Mouse (Mus musculus): Measurements from ENCODE around the gene Abl1. TPM values are rescaled to one million over a fixed set of nuclear protein-coding genes. Genes with fewer than 3 reads are reported as not detected.
"Not testable (repeated sequence)": the region's sequence is repeated elsewhere in the genome, so short reads cannot be mapped to it uniquely, and the experiment has no call there.

Abl1 gene
- polyA plus RNA-seq, 1 experiment from 2014 or later: 14.5 TPM

GRCm38 (mm10) chr2:31681051-31681707, 7.0 kb upstream of the Abl1 start:
- H3K9me3 ChIP-seq (ENCODE audit: control insufficient read depth, low read length); H3K4me3 ChIP-seq (ENCODE audit: low read depth, low read length); H3K27me3 ChIP-seq (ENCODE audit: control insufficient read depth, insufficient read depth, low read length); H3K4me2 ChIP-seq (ENCODE audit: low read depth, low read length); ATAC-seq (ENCODE audit: low read depth); H3K9ac ChIP-seq (replicated peaks; ENCODE audit: low read depth, low read length); H3K4me1 ChIP-seq (ENCODE audit: control insufficient read depth, insufficient read depth, low read length); H3K27ac ChIP-seq (ENCODE audit: low read depth, low read length): not testable (repeated sequence)
- WGBS: 88% methylated on average over 15 of the region's 15 CpGs
- H3K36me3 ChIP-seq (ENCODE audit: control insufficient read depth, insufficient read depth, low read length): peaks cover 37% of the 10 kb centered on the region

- Histone ChIP-seq H3K27ac (ENCODE audit: low read depth, low read length) (no peak overlapping the region), H3K9ac (replicated peaks; ENCODE audit: low read depth, low read length) (no peak overlapping the region), H3K9me3 (ENCODE audit: control insufficient read depth, low read length) (no peaks in the 10 kb centered on the region), H3K36me3 (ENCODE audit: control insufficient read depth, insufficient read depth, low read length) (peaks cover 31% of the 10 kb centered on the region; the same call in 1 of the 2 replicates), H3K4me2 (ENCODE audit: low read depth, low read length) (no peak overlapping the region), H3K4me3 (ENCODE audit: low read depth, low read length) (no peak overlapping the region), H3K4me1 (ENCODE audit: control insufficient read depth, insufficient read depth, low read length) (no peaks in the 10 kb centered on the region), H3K27me3 (ENCODE audit: control insufficient read depth, insufficient read depth, low read length) (no peaks in the 10 kb centered on the region)
- ATAC-seq (ENCODE audit: low read depth): no peak
- 86% methylated on average over 6 of the region's 6 CpGs for WGBS
These were observed 6.4 kb upstream of the Abl1 start for GRCm38 (mm10) chr2:31681731-31682235.

GRCm38 (mm10) chr2:31683666-31684065, 4.5 kb upstream of the Abl1 start:
- Histone ChIP-seq H3K9me3 (ENCODE audit: control insufficient read depth, low read length) (no peaks in the 10 kb centered on the region), H3K9ac (replicated peaks; ENCODE audit: low read depth, low read length) (no peak overlapping the region), H3K4me1 (ENCODE audit: control insufficient read depth, insufficient read depth, low read length) (no peaks in the 10 kb centered on the region), H3K27ac (ENCODE audit: low read depth, low read length) (no peak overlapping the region), H3K4me3 (ENCODE audit: low read depth, low read length) (no peak overlapping the region), H3K4me2 (ENCODE audit: low read depth, low read length) (no peak overlapping the region), H3K36me3 (ENCODE audit: control insufficient read depth, insufficient read depth, low read length) (0 out of 2 replicates have a peak, but pooled peaks cover 16% of the 10 kb centered on the region), H3K27me3 (ENCODE audit: control insufficient read depth, insufficient read depth, low read length) (no peaks in the 10 kb centered on the region)
- WGBS: 34% methylated on average over 2 of the region's 2 CpGs
- no peak for ATAC-seq (ENCODE audit: low read depth)

- peak overlapping the region; percentile 93 for H3K27ac ChIP-seq (ENCODE audit: low read depth, low read length)
- H3K9me3 ChIP-seq (ENCODE audit: control insufficient read depth, low read length): no peaks in the 10 kb centered on the region
- 0% methylated on average over 12 of the region's 12 CpGs for WGBS
- peak overlapping the region; percentile 91 for H3K4me2 ChIP-seq (ENCODE audit: low read depth, low read length)
- H3K27me3 ChIP-seq (ENCODE audit: control insufficient read depth, insufficient read depth, low read length): no peaks in the 10 kb centered on the region
- peak overlapping the region; percentile 86 for H3K9ac ChIP-seq (replicated peaks; ENCODE audit: low read depth, low read length)
- ATAC-seq (ENCODE audit: low read depth): no peak
- peak overlapping the region; percentile 82 for H3K4me3 ChIP-seq (ENCODE audit: low read depth, low read length)
- peaks cover 30% of the 10 kb centered on the region for H3K4me1 ChIP-seq (ENCODE audit: control insufficient read depth, insufficient read depth, low read length)
- H3K36me3 ChIP-seq (ENCODE audit: control insufficient read depth, insufficient read depth, low read length): no peaks in the 10 kb centered on the region
These were observed 869 bp downstream of the Abl1 start for GRCm38 (mm10) chr2:31689045-31689444.

GRCm38 (mm10) chr2:31690063-31690462, 1.9 kb downstream of the Abl1 start:
- H3K27me3 ChIP-seq (ENCODE audit: control insufficient read depth, insufficient read depth, low read length): no peaks in the 10 kb centered on the region
- peak overlapping the region; percentile 91 for H3K4me2 ChIP-seq (ENCODE audit: low read depth, low read length)
- 42% methylated on average over 3 of the region's 3 CpGs for WGBS
- no peak overlapping the region for H3K27ac ChIP-seq (ENCODE audit: low read depth, low read length)
- H3K9ac ChIP-seq (replicated peaks; ENCODE audit: low read depth, low read length): no peak overlapping the region
- H3K4me3 ChIP-seq (ENCODE audit: low read depth, low read length): peak overlapping the region; percentile 82
- no peaks in the 10 kb centered on the region for H3K36me3 ChIP-seq (ENCODE audit: control insufficient read depth, insufficient read depth, low read length)
- no peak for ATAC-seq (ENCODE audit: low read depth)
- H3K9me3 ChIP-seq (ENCODE audit: control insufficient read depth, low read length): no peaks in the 10 kb centered on the region
- peaks cover 30% of the 10 kb centered on the region for H3K4me1 ChIP-seq (ENCODE audit: control insufficient read depth, insufficient read depth, low read length)

GRCm38 (mm10) chr2:31698209-31698608, 10.0 kb downstream of the Abl1 start:
- H3K4me1 ChIP-seq (ENCODE audit: control insufficient read depth, insufficient read depth, low read length): no peaks in the 10 kb centered on the region
- no peak overlapping the region for H3K4me2 ChIP-seq (ENCODE audit: low read depth, low read length)
- H3K36me3 ChIP-seq (ENCODE audit: control insufficient read depth, insufficient read depth, low read length): no peaks in the 10 kb centered on the region
- H3K27ac ChIP-seq (ENCODE audit: low read depth, low read length): no peak overlapping the region
- H3K9ac ChIP-seq (replicated peaks; ENCODE audit: low read depth, low read length): no peak overlapping the region
- ATAC-seq (ENCODE audit: low read depth): no peak
- H3K4me3 ChIP-seq (ENCODE audit: low read depth, low read length): no peak overlapping the region
- no peaks in the 10 kb centered on the region for H3K27me3 ChIP-seq (ENCODE audit: control insufficient read depth, insufficient read depth, low read length)
- H3K9me3 ChIP-seq (ENCODE audit: control insufficient read depth, low read length): no peaks in the 10 kb centered on the region

- Histone ChIP-seq H3K4me3 (ENCODE audit: low read depth, low read length) (no peak overlapping the region), H3K27me3 (ENCODE audit: control insufficient read depth, insufficient read depth, low read length) (no peaks in the 10 kb centered on the region), H3K4me2 (ENCODE audit: low read depth, low read length) (no peak overlapping the region), H3K4me1 (ENCODE audit: control insufficient read depth, insufficient read depth, low read length) (no peaks in the 10 kb centered on the region), H3K36me3 (ENCODE audit: control insufficient read depth, insufficient read depth, low read length) (no peaks in the 10 kb centered on the region; the same call in 1 of the 2 replicates), H3K9me3 (ENCODE audit: control insufficient read depth, low read length) (no peaks in the 10 kb centered on the region), H3K27ac (ENCODE audit: low read depth, low read length) (no peak overlapping the region), H3K9ac (replicated peaks; ENCODE audit: low read depth, low read length) (no peak overlapping the region)
- ATAC-seq (ENCODE audit: low read depth): no peak
- WGBS: 51% methylated on average over 7 of the region's 7 CpGs
These were observed 12.6 kb downstream of the Abl1 start for GRCm38 (mm10) chr2:31700545-31701446.

- no peak overlapping the region for H3K9ac ChIP-seq (replicated peaks; ENCODE audit: low read depth, low read length)
- no peak for ATAC-seq (ENCODE audit: low read depth)
- H3K4me1 ChIP-seq (ENCODE audit: control insufficient read depth, insufficient read depth, low read length): no peaks in the 10 kb centered on the region
- H3K27me3 ChIP-seq (ENCODE audit: control insufficient read depth, insufficient read depth, low read length): no peaks in the 10 kb centered on the region
- no peaks in the 10 kb centered on the region for H3K9me3 ChIP-seq (ENCODE audit: control insufficient read depth, low read length)
- H3K36me3 ChIP-seq (ENCODE audit: control insufficient read depth, insufficient read depth, low read length): no peaks in the 10 kb centered on the region; the same call in 1 of the 2 replicates
- no peak overlapping the region for H3K4me3 ChIP-seq (ENCODE audit: low read depth, low read length)
- no peak overlapping the region for H3K4me2 ChIP-seq (ENCODE audit: low read depth, low read length)
- H3K27ac ChIP-seq (ENCODE audit: low read depth, low read length): no peak overlapping the region
These were observed 15.1 kb downstream of the Abl1 start for GRCm38 (mm10) chr2:31703226-31703625.

GRCm38 (mm10) chr2:31705914-31706313, 17.7 kb downstream of the Abl1 start:
- H3K9ac ChIP-seq (replicated peaks; ENCODE audit: low read depth, low read length): no peak overlapping the region

More at GRCm38 (mm10) chr2:31705914-31706313, 17.7 kb downstream of the Abl1 start:
- H3K4me3 ChIP-seq (ENCODE audit: low read depth, low read length): no peak overlapping the region
- no peaks in the 10 kb centered on the region; the same call in 1 of the 2 replicates for H3K36me3 ChIP-seq (ENCODE audit: control insufficient read depth, insufficient read depth, low read length)
- ATAC-seq (ENCODE audit: low read depth): no peak
- H3K27ac ChIP-seq (ENCODE audit: low read depth, low read length): no peak overlapping the region
- no peaks in the 10 kb centered on the region for H3K9me3 ChIP-seq (ENCODE audit: control insufficient read depth, low read length)
- no peak overlapping the region for H3K4me2 ChIP-seq (ENCODE audit: low read depth, low read length)
- no peaks in the 10 kb centered on the region for H3K4me1 ChIP-seq (ENCODE audit: control insufficient read depth, insufficient read depth, low read length)
- H3K27me3 ChIP-seq (ENCODE audit: control insufficient read depth, insufficient read depth, low read length): no peaks in the 10 kb centered on the region
